Mouse (Mus musculus): ENCODE data around the gene Gnai3.

Gnai3 gene

GRCm38 (mm10) chr3:108083161-108083560, 62.8 kb downstream of the Gnai3 start:
- no peak for DNase-seq (ENCODE audit: low spot score in 2 of 2)

DNA sequence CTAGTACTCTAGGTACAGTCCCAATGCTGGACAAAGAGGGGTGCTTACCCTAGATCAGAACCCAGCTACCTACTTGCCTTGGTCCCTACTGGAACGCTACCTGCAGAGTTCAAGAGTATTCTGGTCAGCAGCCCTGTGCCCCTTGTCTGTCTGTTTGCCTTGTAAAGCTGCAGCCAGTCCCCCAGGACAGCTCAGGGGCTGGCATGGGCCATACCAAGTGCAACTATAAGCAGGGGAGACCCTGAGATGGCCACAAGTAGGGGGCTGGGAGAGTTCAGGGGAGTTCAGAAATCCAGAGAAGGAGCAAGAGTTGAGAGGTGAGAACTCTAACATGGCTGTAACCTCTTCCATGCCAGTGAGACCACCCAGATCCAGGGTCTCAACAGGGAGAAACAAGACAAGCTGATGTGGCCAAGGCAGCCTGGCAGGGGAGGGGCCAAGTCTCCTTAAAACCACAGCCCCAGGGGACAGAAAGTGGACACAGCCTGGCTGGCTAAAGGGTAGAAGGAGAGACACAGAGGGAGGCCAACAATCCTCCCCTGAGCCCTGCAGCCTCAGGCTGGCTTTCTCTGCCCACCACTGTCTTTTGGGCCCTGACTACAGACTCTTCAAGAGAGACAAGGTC, 63.6 kb downstream of the Gnai3 start:
- no peak for DNase-seq (ENCODE audit: low spot score in 2 of 2)

GRCm38 (mm10) chr3:108081681-108082080, 64.3 kb downstream of the Gnai3 start:
- no peak for DNase-seq (ENCODE audit: low spot score in 2 of 2)

DNA sequence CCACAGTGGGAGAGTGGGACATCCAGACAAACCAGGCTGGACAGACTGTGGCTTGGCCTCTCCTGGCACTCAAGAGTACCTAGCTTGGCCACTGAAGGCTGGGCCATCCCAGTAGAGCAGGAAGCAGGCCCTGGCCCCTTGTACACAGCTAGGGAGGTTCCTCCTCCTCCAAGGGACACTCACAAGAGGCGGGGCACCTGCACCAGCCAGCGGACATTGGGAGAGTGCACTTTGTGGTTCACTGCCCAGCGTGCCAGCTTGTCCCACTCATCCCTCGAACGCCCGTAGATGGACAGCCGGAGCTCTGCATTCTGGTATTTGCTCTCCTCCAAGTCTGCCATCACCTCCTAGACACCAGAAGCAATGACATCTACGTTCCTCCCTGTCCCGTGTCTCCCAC, 69.1 kb downstream of the Gnai3 start:
- no peak for DNase-seq (ENCODE audit: low spot score in 2 of 2)

DNA sequence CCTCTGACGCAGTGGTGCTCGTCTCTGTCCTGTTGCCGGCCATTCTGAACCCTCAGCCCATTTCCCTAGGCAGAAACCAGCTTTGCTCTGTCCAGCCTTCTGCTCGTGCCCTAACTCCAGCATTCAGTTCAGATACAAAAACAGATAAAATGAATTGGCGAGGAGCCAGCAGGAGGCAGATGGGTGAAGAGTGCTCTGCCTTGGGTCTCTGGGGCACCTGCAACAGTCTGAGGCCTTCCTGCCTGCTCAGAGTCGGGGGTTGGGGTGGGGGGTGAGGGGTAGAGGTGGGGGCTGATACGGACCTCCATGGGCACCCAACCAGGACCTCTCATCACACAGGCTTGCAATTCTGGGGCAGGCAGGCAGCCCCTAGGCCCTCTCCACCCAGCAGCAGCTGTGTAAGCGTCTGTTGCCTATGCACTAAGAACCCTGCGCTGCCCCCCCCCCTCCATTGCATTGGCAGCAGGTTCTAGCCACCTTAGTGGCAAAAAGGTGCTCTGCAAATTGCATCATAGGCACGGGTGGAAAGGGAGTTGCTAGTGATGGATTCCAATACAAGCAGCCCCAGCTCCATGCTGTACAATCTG, 72.9 kb downstream of the Gnai3 start:
- DNase-seq (ENCODE audit: low spot score in 2 of 2): no peak

- peak; percentile 45 to 65 for DNase-seq (ENCODE audit: low spot score in 2 of 2)
Observed at GRCm38 (mm10) chr3:108070295-108071293, 75.4 kb downstream of the Gnai3 start.

DNA sequence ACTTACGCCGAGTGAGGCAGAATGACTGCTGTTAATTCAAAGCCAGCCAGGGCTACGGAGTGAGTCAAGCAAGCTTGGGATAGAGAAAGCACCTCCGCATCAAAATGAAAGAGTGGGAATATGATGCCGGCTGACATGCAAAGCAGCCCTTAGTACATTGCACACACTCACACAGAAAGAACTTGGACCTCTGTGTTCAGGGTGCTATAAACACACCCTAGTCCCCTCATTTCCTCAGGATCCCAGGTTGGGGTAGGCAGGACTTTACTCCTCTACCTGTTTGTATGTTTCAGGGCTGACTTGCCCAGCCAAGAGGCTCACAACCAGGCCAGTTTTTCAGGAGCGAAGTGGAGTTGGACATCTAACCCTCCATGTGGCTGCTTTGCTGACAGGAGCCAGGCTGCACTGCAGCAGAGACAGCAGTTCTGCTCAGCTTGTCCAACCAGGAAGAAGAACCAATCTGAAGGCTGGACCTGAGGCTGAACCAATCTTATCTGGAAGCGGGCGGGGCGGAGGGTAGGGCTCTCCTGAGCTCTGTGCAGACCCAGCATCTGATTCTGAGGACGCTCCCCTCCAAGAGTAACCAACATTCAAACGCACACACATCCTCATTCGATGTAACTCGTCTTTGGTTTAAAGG, 76.6 kb downstream of the Gnai3 start:
- no peak for DNase-seq (ENCODE audit: low spot score in 2 of 2)

DNA sequence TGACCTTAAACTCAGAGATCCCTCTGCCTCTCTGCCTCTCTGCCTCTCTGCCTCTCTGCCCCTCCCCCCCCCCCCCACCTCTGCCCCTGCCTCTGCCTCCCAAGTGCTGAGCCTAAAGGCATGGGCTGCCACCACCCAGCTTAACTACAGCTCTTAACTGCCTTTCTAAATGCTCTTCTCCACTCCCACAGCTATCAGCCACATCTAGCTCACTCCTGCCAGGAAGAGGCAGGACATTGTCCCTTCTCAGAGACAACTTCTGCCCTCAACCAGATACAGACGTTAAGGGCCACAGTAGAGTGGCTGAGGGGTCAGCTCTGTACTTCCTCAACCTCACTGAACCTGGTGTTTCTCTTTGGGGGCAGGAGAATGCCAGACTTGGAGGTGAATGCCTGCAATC, 77.1 kb downstream of the Gnai3 start:
- no peak for DNase-seq (ENCODE audit: low spot score in 2 of 2)

- no peak for DNase-seq (ENCODE audit: low spot score in 2 of 2)
Observed at GRCm38 (mm10) chr3:108067370-108067934, 78.5 kb downstream of the Gnai3 start.

GRCm38 (mm10) chr3:108065551-108065950, 80.4 kb downstream of the Gnai3 start:
- DNase-seq (ENCODE audit: low spot score in 2 of 2): no peak

GRCm38 (mm10) chr3:108064672-108065071, 81.3 kb downstream of the Gnai3 start:
- no peak for DNase-seq (ENCODE audit: low spot score in 2 of 2)

DNA sequence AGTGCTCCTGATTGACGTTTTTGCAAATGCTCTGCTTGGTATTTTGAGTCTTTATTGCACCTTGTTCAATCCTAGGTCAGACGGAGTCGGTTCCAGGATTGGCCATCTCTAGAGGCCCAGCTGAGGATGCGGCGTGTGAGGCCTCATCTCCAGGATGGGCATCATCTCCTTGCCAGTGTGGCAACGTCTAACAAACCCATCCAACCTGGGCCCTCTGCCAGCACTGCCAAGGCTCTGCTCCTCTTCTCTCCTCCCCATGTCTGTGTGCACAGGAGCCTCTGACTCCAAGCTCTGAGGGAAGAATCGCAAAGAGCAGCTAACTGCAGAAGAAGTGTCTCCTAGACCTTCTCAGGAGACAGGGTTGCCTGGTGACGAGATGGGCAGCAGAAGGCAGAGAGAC, 83.3 kb downstream of the Gnai3 start:
- no peak for DNase-seq (ENCODE audit: low spot score in 2 of 2)

- peak in 1 of 2 experiments; percentile 25 for DNase-seq (ENCODE audit: low spot score in 2 of 2)
Observed at GRCm38 (mm10) chr3:108061420-108061819, 84.5 kb downstream of the Gnai3 start.

Data from spleen, postnatal 14 days (tissue).